Mouse (Mus musculus) testis, adult 2 months (tissue): ENCODE data around the gene Ndfip2.

Experiments used
- CTCF ChIP-seq: fragments of 200-500 bp; IDR thresholded peaks from 2 replicates; pipeline ENCODE4 v1.5.1; 2012; ENCODE audit warnings: low read depth, mild to moderate bottlenecking, inconsistent platforms, low read length, moderate library complexity; ENCODE audit not compliant: control insufficient read depth, insufficient read depth, insufficient replicate concordance
- POLR2A ChIP-seq: fragments of 200-500 bp; IDR thresholded peaks from 2 replicates; pipeline ENCODE4 v1.6.1; 2012; ENCODE audit warnings: low read depth, mild to moderate bottlenecking, inconsistent platforms, low read length, moderate library complexity; ENCODE audit not compliant: control insufficient read depth

DNA sequence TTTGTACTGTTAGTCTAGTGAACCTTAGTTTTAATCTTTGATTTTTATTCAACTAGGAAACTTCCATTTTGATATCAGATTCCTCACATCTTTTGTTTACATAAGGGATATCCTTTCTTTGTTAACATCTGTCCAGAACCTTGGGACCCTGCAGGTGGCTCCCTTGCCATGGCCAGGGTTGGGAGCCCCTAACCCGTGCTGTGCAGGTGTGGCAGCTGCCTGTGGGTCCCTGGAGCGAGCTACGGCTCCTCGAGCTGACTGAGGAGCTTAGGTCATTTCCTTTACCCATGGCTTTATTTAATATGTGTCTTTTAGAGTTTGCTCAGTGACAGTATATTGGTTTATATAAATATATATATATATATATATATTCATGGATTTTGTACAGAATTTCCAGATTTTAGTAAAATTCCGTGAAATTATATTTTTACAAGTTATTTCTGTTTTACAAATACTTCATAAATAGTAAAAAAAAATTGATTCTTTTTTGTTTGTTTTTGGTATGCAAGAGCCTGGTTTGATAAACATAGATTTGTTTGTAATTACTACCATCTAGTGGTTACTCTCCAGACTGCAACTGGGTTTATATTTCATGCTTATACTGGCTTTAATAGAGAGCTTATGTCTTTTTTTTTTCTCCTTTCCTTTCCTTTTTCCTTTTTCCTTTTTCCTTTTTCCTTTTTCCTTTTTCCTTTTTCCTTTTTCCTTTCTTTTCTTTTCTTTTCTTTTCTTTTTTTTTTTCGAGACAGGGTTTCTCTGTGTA lies 37.6 kb downstream of the Ndfip2 start:
- TF ChIP-seq CTCF (no peak), POLR2A (no peak)
